Mouse (Mus musculus) lung, postnatal 0 days (tissue): ENCODE measurements around the gene Entpd6. TPM values are rescaled to one million over a fixed set of nuclear protein-coding genes. Genes with fewer than 3 reads are reported as not detected.

ENCODE experiments used
- ATAC-seq: fragments of 200-750 bp; cut with Nextera tagmentation; 2 replicates; pipeline ENCODE4 v1.8.0; 2017; ENCODE audit warnings: moderate library complexity
- DNase-seq: peaks from one replicate; pipeline ENCODE4 v3.0.0-alpha.2; 2016; ENCODE audit warnings: low spot score
- H3K27ac ChIP-seq: fragments of 300-500 bp; sonication (generic); 2 replicates; pipeline ENCODE4 v1.5.1; 2014; ENCODE audit warnings: antibody characterized with exemption, mild to moderate bottlenecking, low read length, mixed read lengths
- H3K27me3 ChIP-seq: fragments of 300-500 bp; sonication (generic); replicated peaks from 2 replicates; pipeline ENCODE4 v1.6.1; 2014; ENCODE audit warnings: low read length, mixed read lengths; ENCODE audit not compliant: insufficient read depth
- H3K36me3 ChIP-seq: fragments of 300-500 bp; sonication (generic); 2 replicates; pipeline ENCODE4 v1.6.1; 2014; ENCODE audit warnings: low read length, mixed read lengths; ENCODE audit not compliant: insufficient read depth
- H3K4me1 ChIP-seq: fragments of 300-500 bp; sonication (generic); 2 replicates; pipeline ENCODE4 v1.6.1; 2014; ENCODE audit warnings: antibody characterized with exemption, low read depth, low read length, mixed read lengths; ENCODE audit not compliant: insufficient read depth
- H3K4me2 ChIP-seq: fragments of 300-500 bp; sonication (generic); replicated peaks from 2 replicates; pipeline ENCODE4 v1.6.1; 2014; ENCODE audit warnings: low read depth, mild to moderate bottlenecking, low read length, moderate library complexity, mixed read lengths
- H3K4me3 ChIP-seq: fragments of 300-500 bp; sonication (generic); 2 replicates; pipeline ENCODE4 v1.5.1; 2014; ENCODE audit warnings: low read depth, low read length
- H3K9ac ChIP-seq: fragments of 300-500 bp; sonication (generic); replicated peaks from 2 replicates; pipeline ENCODE4 v1.6.1; 2014; ENCODE audit warnings: low read depth, mild to moderate bottlenecking
- H3K9me3 ChIP-seq: fragments of 300-500 bp; sonication (generic); 2 replicates; pipeline ENCODE4 v1.6.1; 2016; ENCODE audit warnings: low read length, mixed read lengths
- CTCF ChIP-seq: IDR thresholded peaks from 2 replicates; pipeline ENCODE4 v1.5.1; 2016; ENCODE audit warnings: antibody characterized with exemption, mild to moderate bottlenecking
- EP300 ChIP-seq: IDR thresholded peaks from 2 replicates; pipeline ENCODE4 v1.6.1; 2016; ENCODE audit warnings: antibody characterized with exemption, mild to moderate bottlenecking, control low read depth
- WGBS: fragments of 180-500 bp; shearing (Covaris S2); extraction: QIAGEN DNeasy Blood & Tissue Kit; methylation state at CpG from one replicate; pipeline ENCODE4 v1.1.7; 2014; 5-methylcytosine and 5-hydroxymethylcytosine counted together
- polyA plus RNA-seq: library from polyadenylated mRNA; unstranded; fragments of >200 nt; fragmentation: Nextera tagmentation; extraction: Ambion mirVana; gene quantifications from 2 replicates; pipeline ENCODE4 v1.2.1, GENCODE M21; 2015

Gene Entpd6
- polyA plus RNA-seq = 10.1 and 11.2 TPM in 2 replicates

- WGBS = 2% methylated on average over 30 of the region's 30 CpGs
- H3K27me3 ChIP-seq = no peaks in the 10 kb centered on the region
- peak within 1 kb of the TSS; percentile 86 for H3K27ac ChIP-seq
- H3K9me3 ChIP-seq = no peaks in the 10 kb centered on the region
- peak; percentile 90 for TF ChIP-seq CTCF
- TF ChIP-seq EP300 = no peak
- H3K9ac ChIP-seq = peak within 1 kb of the TSS; percentile 43
- H3K4me1 ChIP-seq = no peaks in the 10 kb centered on the region; the same call in 1 of the 2 replicates
- H3K36me3 ChIP-seq = no peaks in the 10 kb centered on the region
- DNase-seq (peak; percentile 97), ATAC-seq (peak; percentile 97)
- H3K4me3 ChIP-seq = peak within 1 kb of the TSS; percentile 59
- H3K4me2 ChIP-seq = peak within 1 kb of the TSS; percentile 99
Measured at GRCm38 (mm10) chr2:150748854-150749253, at the start of gene Entpd6. Gene Entpd6, plus strand, starts transcription at chr2:150749042.

GRCm38 (mm10) chr2:150712167-150712674, 36.6 kb upstream of the Entpd6 start:
- Histone ChIP-seq H3K9ac (no peak overlapping the region), H3K4me2 (no peak overlapping the region), H3K4me3 (no peak overlapping the region), H3K4me1 (no peaks in the 10 kb centered on the region), H3K36me3 (no peaks in the 10 kb centered on the region), H3K9me3 (no peaks in the 10 kb centered on the region), H3K27me3 (no peaks in the 10 kb centered on the region), H3K27ac (no peak overlapping the region)
- no peak for ATAC-seq
- WGBS = 83% methylated on average over 4 of the region's 4 CpGs
- no peak for DNase-seq
- TF ChIP-seq EP300 (no peak), CTCF (no peak)

- Histone ChIP-seq H3K9ac (no peak overlapping the region), H3K36me3 (no peaks in the 10 kb centered on the region), H3K27ac (no peak overlapping the region), H3K4me1 (no peaks in the 10 kb centered on the region), H3K4me3 (no peak overlapping the region), H3K4me2 (no peak overlapping the region), H3K27me3 (no peaks in the 10 kb centered on the region), H3K9me3 (no peaks in the 10 kb centered on the region)
- TF ChIP-seq EP300 (no peak), CTCF (no peak)
- ATAC-seq = no peak
- no peak for DNase-seq
- 63% methylated on average over 11 of the region's 11 CpGs for WGBS
Measured at GRCm38 (mm10) chr2:150735756-150736576, 12.9 kb upstream of the Entpd6 start.

GRCm38 (mm10) chr2:150737881-150738280, 11.0 kb upstream of the Entpd6 start:
- Histone ChIP-seq H3K9me3 (no peaks in the 10 kb centered on the region), H3K4me1 (no peaks in the 10 kb centered on the region), H3K4me3 (no peak overlapping the region), H3K36me3 (no peaks in the 10 kb centered on the region), H3K9ac (no peak overlapping the region), H3K27ac (no peak overlapping the region), H3K27me3 (no peaks in the 10 kb centered on the region), H3K4me2 (no peak overlapping the region)
- WGBS = 77% methylated on average over 9 of the region's 9 CpGs
- no peak for TF ChIP-seq EP300
- TF ChIP-seq CTCF = no peak
- DNase-seq (no peak), ATAC-seq (no peak)

- DNase-seq (peak; percentile 58), ATAC-seq (peak; percentile 71)
- Histone ChIP-seq H3K36me3 (no peaks in the 10 kb centered on the region), H3K27ac (no peak overlapping the region), H3K4me1 (no peaks in the 10 kb centered on the region), H3K27me3 (no peaks in the 10 kb centered on the region), H3K4me3 (no peak overlapping the region), H3K4me2 (no peak overlapping the region), H3K9ac (no peak overlapping the region), H3K9me3 (no peaks in the 10 kb centered on the region)
- WGBS = 50% methylated on average over 10 of the region's 10 CpGs
- no peak for TF ChIP-seq CTCF
- TF ChIP-seq EP300 = no peak
Measured at GRCm38 (mm10) chr2:150740145-150740841, 8.5 kb upstream of the Entpd6 start.

GRCm38 (mm10) chr2:150741405-150741804, 7.4 kb upstream of the Entpd6 start:
- DNase-seq (no peak), ATAC-seq (no peak)
- TF ChIP-seq CTCF (peak; percentile 37), EP300 (no peak)
- WGBS = 38% methylated on average over 4 of the region's 4 CpGs
- H3K9ac ChIP-seq = no peak overlapping the region
- H3K4me3 ChIP-seq = no peak overlapping the region
- no peaks in the 10 kb centered on the region for H3K4me1 ChIP-seq
- no peak overlapping the region for H3K4me2 ChIP-seq
- H3K27ac ChIP-seq = no peak overlapping the region
- H3K9me3 ChIP-seq = no peaks in the 10 kb centered on the region
- no peaks in the 10 kb centered on the region for H3K27me3 ChIP-seq
- no peaks in the 10 kb centered on the region for H3K36me3 ChIP-seq
